Mouse (Mus musculus) neural tube, embryonic 11.5 days (tissue): ENCODE data around the gene Chst15. TPM values are rescaled to one million over a fixed set of nuclear protein-coding genes. Genes with fewer than 3 reads are reported as not detected.

Source experiments
- ATAC-seq: fragments of 200-750 bp; cut with Nextera tagmentation; 2 replicates; pipeline ENCODE4 v1.8.0; 2017; ENCODE audit warnings: moderate number of reproducible peaks, mild to moderate bottlenecking, moderate TSS enrichment, moderate library complexity; ENCODE audit not compliant: insufficient read depth, low FRiP score, low TSS enrichment
- DNase-seq: peaks from one replicate; pipeline ENCODE4 v3.0.0-alpha.2; 2015; ENCODE audit warnings: low spot score
- H3K27ac ChIP-seq: fragments of 300-500 bp; sonication (generic); 2 replicates; pipeline ENCODE4 v1.5.1; 2014; ENCODE audit warnings: low read depth, mild to moderate bottlenecking, low read length
- H3K27me3 ChIP-seq: fragments of 300-500 bp; sonication (generic); 2 replicates; pipeline ENCODE4 v1.6.1; 2014; ENCODE audit warnings: mild to moderate bottlenecking, low read length, mixed read lengths; ENCODE audit not compliant: control insufficient read depth, insufficient read depth
- H3K36me3 ChIP-seq: fragments of 300-500 bp; sonication (generic); 2 replicates; pipeline ENCODE4 v1.6.1; 2014; ENCODE audit warnings: mild to moderate bottlenecking, low read length, moderate library complexity, mixed read lengths; ENCODE audit not compliant: control insufficient read depth, insufficient read depth
- H3K4me1 ChIP-seq: fragments of 300-500 bp; sonication (generic); 2 replicates; pipeline ENCODE4 v1.6.1; 2014; ENCODE audit warnings: low read length, mixed read lengths; ENCODE audit not compliant: control insufficient read depth, insufficient read depth
- H3K4me2 ChIP-seq: fragments of 300-500 bp; sonication (generic); 2 replicates; pipeline ENCODE4 v1.6.1; 2014; ENCODE audit warnings: low read depth, mild to moderate bottlenecking, moderate library complexity
- H3K4me3 ChIP-seq: fragments of 300-500 bp; sonication (generic); 2 replicates; pipeline ENCODE4 v1.5.1; 2014; ENCODE audit warnings: low read depth, low read length
- H3K9ac ChIP-seq: fragments of 300-500 bp; sonication (generic); 2 replicates; pipeline ENCODE4 v1.6.1; 2014; ENCODE audit warnings: mild to moderate bottlenecking, low read length
- H3K9me3 ChIP-seq: fragments of 300-500 bp; sonication (generic); 2 replicates; pipeline ENCODE4 v1.6.1; 2016; ENCODE audit warnings: low read length; ENCODE audit not compliant: control insufficient read depth
- WGBS: fragments of 180-500 bp; shearing (Covaris S2); extraction: QIAGEN DNeasy Blood & Tissue Kit; methylation state at CpG from one replicate; pipeline ENCODE4 v1.1.7; 2014; 5-methylcytosine and 5-hydroxymethylcytosine counted together
- polyA plus RNA-seq: library from polyadenylated mRNA; unstranded; fragments of >200 nt; fragmentation: Nextera tagmentation; extraction: Ambion mirVana; gene quantifications from 2 replicates; pipeline ENCODE4 v1.2.1, GENCODE M21; 2014

Chst15 gene
- polyA plus RNA-seq, 1 experiment from 2014 or later = 31.3 TPM

DNA sequence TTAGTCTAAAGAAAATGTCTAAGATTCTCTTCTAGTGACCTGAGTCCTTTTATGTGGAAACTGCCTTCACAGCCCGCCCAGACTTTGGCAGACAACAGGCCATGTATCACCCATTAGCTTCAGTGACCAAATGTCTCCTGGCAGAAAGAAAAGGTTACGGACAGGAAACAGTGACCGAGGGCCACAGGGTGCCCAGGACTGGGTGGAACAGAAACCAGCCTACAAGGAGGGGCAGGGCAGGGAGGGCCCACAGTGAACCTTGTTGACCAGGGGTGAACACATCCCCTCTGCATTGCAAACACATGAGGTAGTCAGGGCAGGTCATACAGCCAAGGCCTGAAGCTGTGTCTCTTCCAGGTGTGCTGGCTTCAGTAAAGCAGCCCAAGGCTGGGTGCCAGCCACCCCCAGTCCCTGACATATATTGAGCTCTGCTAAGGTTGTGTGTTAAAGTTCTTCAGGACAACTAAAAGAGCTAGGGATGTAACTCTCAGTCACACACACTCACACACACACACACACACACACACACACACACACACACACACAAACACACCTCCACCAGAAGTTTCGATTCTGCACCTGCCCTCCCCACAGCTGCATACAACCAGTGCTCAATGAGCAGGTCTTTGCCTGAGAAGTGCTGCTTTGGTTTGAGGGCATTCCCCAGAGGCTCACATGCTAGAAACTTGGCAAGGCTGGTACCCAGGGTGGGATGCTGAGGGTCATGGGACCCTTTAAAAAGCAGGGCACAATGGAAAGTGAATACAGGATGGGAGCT lies 49.1 kb downstream of the Chst15 start:
- WGBS = 72% methylated on average over 4 of the region's 4 CpGs
- H3K4me1 ChIP-seq = peaks cover 13% of the 10 kb centered on the region
- no peak for ATAC-seq
- no peak for DNase-seq
- no peak overlapping the region for H3K4me3 ChIP-seq
- no peak overlapping the region for H3K9ac ChIP-seq
- no peaks in the 10 kb centered on the region for H3K27me3 ChIP-seq
- no peak overlapping the region for H3K27ac ChIP-seq
- H3K9me3 ChIP-seq = no peaks in the 10 kb centered on the region
- H3K4me2 ChIP-seq = no peak overlapping the region
- peaks cover 9% of the 10 kb centered on the region; the same call in 1 of the 2 replicates for H3K36me3 ChIP-seq

DNA sequence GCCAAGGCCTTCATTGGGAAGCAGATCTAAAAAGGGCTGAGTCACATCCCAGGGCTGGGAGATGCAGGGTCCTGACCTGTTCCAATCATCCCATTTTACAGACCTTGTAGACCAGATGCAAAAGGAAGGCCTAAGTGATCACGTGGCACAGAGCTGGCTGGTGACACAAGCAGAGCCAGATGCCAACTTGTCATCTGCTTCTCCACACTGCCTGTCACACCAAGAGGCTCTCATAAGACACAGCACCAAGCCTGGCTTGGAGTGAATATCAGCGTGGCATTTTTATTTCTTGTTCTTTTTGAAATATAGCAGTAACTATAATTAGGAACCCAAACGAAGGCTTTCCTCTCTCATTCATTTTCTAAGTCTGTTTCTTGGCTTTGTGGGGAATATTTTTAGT lies 52.3 kb downstream of the Chst15 start:
- no peak overlapping the region for H3K4me3 ChIP-seq
- no peaks in the 10 kb centered on the region for H3K27me3 ChIP-seq
- H3K9ac ChIP-seq = no peak overlapping the region
- H3K4me1 ChIP-seq = peaks cover 24% of the 10 kb centered on the region
- 75% methylated on average over 3 of the region's 3 CpGs for WGBS
- DNase-seq = no peak
- no peak overlapping the region for H3K4me2 ChIP-seq
- ATAC-seq = no peak
- peaks cover 7% of the 10 kb centered on the region; the same call in 1 of the 2 replicates for H3K36me3 ChIP-seq
- no peaks in the 10 kb centered on the region for H3K9me3 ChIP-seq
- H3K27ac ChIP-seq = no peak overlapping the region

DNA sequence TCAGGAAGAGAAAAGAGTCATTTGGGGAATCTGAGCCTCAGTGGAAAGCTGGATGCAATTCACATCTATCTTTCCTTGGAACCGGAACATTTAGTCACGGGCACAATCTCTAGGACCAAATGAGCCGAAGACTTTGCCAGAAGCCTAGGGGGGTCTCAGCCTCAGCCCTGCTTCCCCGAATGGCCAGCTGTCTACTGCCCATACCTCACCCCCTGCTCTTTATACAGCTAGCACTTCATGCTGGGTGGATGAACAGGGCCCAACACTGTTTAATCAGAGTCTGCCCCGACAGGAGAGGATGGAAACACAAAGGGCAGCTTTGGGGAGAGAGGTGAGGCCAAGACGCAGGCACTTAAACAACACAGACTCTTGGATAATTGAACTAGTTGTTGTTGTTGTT lies 53.8 kb downstream of the Chst15 start:
- H3K9me3 ChIP-seq = no peaks in the 10 kb centered on the region
- peak; percentile 87 for ATAC-seq
- no peak overlapping the region for H3K4me2 ChIP-seq
- H3K27me3 ChIP-seq = no peaks in the 10 kb centered on the region
- H3K4me1 ChIP-seq = peaks cover 38% of the 10 kb centered on the region
- DNase-seq = peak; percentile 61
- H3K4me3 ChIP-seq = no peak overlapping the region
- 15% methylated on average over 6 of the region's 6 CpGs for WGBS
- H3K27ac ChIP-seq = peak overlapping the region; percentile 84
- peaks cover 6% of the 10 kb centered on the region for H3K36me3 ChIP-seq
- no peak overlapping the region for H3K9ac ChIP-seq

DNA sequence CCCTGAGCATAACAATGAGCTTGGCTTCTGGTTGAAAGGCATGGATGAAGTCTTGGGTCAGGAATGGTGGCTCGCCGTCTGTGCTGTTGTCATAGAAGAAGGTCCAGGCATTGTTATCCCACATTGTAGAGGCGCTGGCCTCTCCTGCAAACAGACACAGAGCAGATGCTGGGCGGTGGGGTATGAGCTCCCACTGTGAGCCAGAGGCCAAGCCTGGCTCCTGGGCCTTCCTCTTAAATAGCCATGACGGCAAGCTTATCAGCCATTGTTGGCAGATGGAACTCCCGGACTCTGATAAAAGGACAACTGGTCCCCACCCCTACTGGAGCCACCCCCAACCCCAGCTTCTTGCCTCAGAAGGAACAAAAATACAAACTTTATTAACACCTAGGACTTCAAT lies 54.3 kb downstream of the Chst15 start:
- peaks cover 38% of the 10 kb centered on the region for H3K4me1 ChIP-seq
- no peaks in the 10 kb centered on the region for H3K9me3 ChIP-seq
- H3K36me3 ChIP-seq = peaks cover 6% of the 10 kb centered on the region
- no peak overlapping the region for H3K4me2 ChIP-seq
- no peak overlapping the region for H3K4me3 ChIP-seq
- H3K27ac ChIP-seq = peak overlapping the region; percentile 84
- H3K9ac ChIP-seq = no peak overlapping the region
- 11% methylated on average over 6 of the region's 6 CpGs for WGBS
- ATAC-seq (peak; percentile 82), DNase-seq (peak; percentile 67)
- H3K27me3 ChIP-seq = no peaks in the 10 kb centered on the region

DNA sequence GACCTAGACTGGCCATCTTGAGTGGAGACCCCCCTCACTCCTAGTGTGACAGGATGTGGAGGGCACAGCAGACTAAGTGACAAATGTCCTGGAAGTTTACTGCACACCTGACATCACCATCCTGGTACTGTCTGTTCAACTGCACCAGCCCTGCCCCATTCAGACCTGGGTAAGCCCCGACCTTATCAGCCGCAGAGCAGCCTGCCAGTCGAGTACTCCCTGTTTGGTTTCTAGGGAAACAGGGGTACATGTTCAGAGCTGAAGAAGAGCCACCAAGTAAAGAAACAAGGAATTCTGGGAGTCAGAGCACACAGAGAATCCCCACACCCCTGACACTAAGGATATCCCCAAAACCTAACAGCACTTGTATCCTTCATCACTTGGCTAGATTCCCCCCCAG lies 55.1 kb downstream of the Chst15 start:
- whole genome bisulfite sequencing = 68% methylated on average over 3 of the region's 3 CpGs
- Histone ChIP-seq H3K4me2 (no peak overlapping the region), H3K36me3 (peaks cover 6% of the 10 kb centered on the region), H3K4me1 (peaks cover 37% of the 10 kb centered on the region), H3K9ac (no peak overlapping the region), H3K27me3 (no peaks in the 10 kb centered on the region), H3K9me3 (no peaks in the 10 kb centered on the region), H3K27ac (peak overlapping the region; percentile 84), H3K4me3 (no peak overlapping the region)
- ATAC-seq (no peak), DNase-seq (no peak)

DNA sequence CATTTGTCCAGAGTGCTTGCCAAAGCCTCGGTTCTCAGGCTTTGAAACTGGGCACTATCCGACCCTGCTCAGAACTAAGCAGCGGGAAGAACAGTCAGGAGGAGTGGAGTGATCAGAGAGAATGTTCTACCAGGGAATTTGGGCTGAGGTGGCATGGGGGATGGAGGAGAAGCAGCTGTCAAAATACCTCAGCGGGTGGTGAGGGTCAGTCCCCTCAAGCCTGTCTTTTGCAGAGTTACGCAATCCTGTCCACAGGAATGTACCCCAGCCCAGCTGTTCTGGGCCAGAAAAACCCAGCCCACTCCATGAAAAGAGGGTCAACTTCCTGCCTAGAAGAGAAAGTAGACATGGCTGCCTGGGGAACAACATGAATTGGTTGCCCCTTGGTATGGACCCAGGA lies 56.4 kb downstream of the Chst15 start:
- Histone ChIP-seq H3K36me3 (peaks cover 2% of the 10 kb centered on the region), H3K4me1 (peaks cover 37% of the 10 kb centered on the region), H3K4me3 (no peak overlapping the region), H3K9ac (no peak overlapping the region), H3K4me2 (no peak overlapping the region), H3K9me3 (no peaks in the 10 kb centered on the region), H3K27ac (no peak overlapping the region), H3K27me3 (no peaks in the 10 kb centered on the region)
- 46% methylated on average over 5 of the region's 5 CpGs for WGBS
- no peak for ATAC-seq
- DNase-seq = no peak

DNA sequence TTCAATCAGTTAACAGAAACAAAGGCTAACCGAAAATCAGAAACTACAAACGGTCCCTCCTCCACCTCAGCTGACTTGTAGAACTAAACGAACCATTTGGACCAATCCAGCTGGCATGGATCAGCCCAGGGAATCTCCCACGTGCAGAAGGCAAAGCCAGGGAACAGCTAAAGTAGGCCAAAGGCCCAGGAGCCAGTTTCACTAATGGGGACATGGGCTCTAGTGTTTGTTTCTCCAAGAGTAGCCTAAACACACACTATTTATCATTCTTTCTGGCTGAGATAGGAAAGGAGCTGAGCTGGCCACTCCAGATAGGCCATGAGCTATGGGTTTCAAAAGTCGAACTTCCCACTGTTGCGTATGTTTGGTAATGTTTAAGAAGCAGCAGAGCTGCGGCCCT lies 58.2 kb downstream of the Chst15 start:
- no peak for ATAC-seq
- no peak overlapping the region for H3K4me3 ChIP-seq
- DNase-seq = no peak
- H3K4me2 ChIP-seq = no peak overlapping the region
- peaks cover 2% of the 10 kb centered on the region for H3K36me3 ChIP-seq
- no peaks in the 10 kb centered on the region for H3K27me3 ChIP-seq
- WGBS = 44% methylated on average over 7 of the region's 7 CpGs
- peaks cover 34% of the 10 kb centered on the region for H3K4me1 ChIP-seq
- peak overlapping the region; percentile 53; the same call in 1 of the 2 replicates for H3K27ac ChIP-seq
- H3K9me3 ChIP-seq = no peaks in the 10 kb centered on the region
- no peak overlapping the region for H3K9ac ChIP-seq

DNA sequence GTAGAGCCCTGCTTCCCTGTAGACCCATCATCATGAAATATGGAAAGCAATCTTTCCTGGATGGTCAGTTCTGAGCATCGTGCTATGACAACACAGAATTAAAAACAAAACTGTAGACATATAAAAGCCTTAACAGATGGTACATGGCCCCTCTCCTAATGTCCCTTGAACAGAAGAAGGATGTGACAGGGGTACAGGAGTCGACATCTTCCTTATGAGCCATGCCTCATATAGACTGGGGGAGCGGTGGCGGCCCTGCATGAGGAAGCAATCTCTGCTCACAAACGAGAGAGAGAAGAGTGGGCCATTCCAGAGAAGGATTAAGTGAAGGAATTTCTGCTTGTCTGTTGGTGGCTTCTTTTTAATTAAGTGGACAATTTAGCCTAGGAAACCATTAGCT lies 58.8 kb downstream of the Chst15 start:
- Histone ChIP-seq H3K9me3 (no peaks in the 10 kb centered on the region), H3K27ac (0 out of 2 replicates have a peak overlapping the region, but pooled peaks have one; percentile 14), H3K36me3 (peaks cover 2% of the 10 kb centered on the region), H3K4me3 (no peak overlapping the region; the same call in 1 of the 2 replicates), H3K27me3 (no peaks in the 10 kb centered on the region), H3K4me2 (no peak overlapping the region), H3K9ac (no peak overlapping the region), H3K4me1 (peaks cover 30% of the 10 kb centered on the region)
- ATAC-seq (no peak), DNase-seq (no peak)
- 49% methylated on average over 5 of the region's 5 CpGs for WGBS

DNA sequence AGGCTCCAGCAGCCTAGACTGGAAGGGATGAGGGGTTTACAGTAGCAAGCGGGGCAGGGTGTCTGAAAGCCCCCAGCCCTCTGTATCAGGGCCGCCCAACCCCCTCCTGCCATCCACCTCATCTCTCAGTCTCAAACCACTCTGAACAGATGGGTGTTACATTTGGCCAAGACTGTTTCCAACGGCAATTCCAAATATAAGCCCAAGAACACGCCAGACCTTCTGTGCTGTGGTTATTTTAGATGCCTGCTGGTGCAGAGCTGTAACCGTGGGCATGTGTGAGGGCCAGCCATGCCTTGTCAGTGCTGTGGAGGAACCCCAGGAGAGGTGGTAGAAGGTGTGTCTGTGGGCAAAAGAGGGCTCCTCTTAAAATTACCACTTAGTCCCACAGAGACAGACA lies 63.5 kb downstream of the Chst15 start:
- ATAC-seq (no peak), DNase-seq (no peak)
- H3K27me3 ChIP-seq = no peaks in the 10 kb centered on the region
- H3K4me2 ChIP-seq = no peak overlapping the region
- H3K27ac ChIP-seq = no peak overlapping the region
- peaks cover 2% of the 10 kb centered on the region; the same call in 1 of the 2 replicates for H3K36me3 ChIP-seq
- no peak overlapping the region for H3K4me3 ChIP-seq
- no peak overlapping the region for H3K9ac ChIP-seq
- 91% methylated on average over 5 of the region's 5 CpGs for WGBS
- H3K9me3 ChIP-seq = no peaks in the 10 kb centered on the region
- H3K4me1 ChIP-seq = peaks cover 17% of the 10 kb centered on the region
